Mouse (Mus musculus): ENCODE results near the gene Dnmt1. TPM values are rescaled to one million over a fixed set of nuclear protein-coding genes. Genes with fewer than 3 reads are reported as not detected.
A peak's percentile ranks its signal among the peaks of the same experiment; 100 is the strongest.

Gene Dnmt1
- polyA plus RNA-seq, 1 experiment from 2014 or later, result 54.5 TPM

DNA sequence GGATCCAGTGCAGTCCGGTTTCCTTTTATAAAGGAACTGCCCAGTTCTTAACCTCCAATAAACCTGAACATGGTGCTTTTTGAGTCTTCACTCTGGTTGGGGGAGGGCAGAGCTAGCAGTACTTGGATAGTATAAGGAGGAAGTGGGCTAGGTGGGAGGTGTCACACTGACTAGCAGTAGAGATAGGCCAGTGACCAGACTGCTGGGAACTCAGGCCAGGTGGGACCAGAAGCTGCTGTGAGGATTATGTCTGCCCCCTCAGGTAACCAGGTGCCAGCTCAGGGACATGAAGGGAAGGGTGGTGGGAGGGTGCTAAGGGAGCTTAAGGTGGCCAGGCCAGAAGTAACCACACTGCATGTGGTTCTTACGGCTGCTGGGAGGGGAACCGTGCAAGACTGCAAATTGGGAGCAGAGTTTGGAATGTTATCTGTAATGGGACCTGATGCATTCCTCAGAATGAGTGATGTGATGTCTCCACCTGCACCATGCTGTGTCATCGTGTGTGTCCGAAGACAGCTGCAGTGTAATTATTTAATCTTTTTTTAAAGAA is 67.5 kb downstream of the Dnmt1 start:
- 53% methylated on average over 5 of the region's 5 CpGs for WGBS (ENCODE audit: insufficient replicate concordance)
- no peak for ATAC-seq (ENCODE audit: insufficient read depth)
- H3K4me1 ChIP-seq (replicated peaks), result peaks cover 56% of the 10 kb centered on the region
- H3K27me3 ChIP-seq, result no peaks in the 10 kb centered on the region
- no peak overlapping the region for H3K9ac ChIP-seq
- no peak overlapping the region for H3K4me3 ChIP-seq (replicated peaks)
- no peaks in the 10 kb centered on the region for H3K9me3 ChIP-seq (replicated peaks)
- peaks cover 80% of the 10 kb centered on the region for H3K36me3 ChIP-seq (replicated peaks)
- no peak overlapping the region for H3K4me2 ChIP-seq
- peak overlapping the region; percentile 58 for H3K27ac ChIP-seq (replicated peaks)

DNA sequence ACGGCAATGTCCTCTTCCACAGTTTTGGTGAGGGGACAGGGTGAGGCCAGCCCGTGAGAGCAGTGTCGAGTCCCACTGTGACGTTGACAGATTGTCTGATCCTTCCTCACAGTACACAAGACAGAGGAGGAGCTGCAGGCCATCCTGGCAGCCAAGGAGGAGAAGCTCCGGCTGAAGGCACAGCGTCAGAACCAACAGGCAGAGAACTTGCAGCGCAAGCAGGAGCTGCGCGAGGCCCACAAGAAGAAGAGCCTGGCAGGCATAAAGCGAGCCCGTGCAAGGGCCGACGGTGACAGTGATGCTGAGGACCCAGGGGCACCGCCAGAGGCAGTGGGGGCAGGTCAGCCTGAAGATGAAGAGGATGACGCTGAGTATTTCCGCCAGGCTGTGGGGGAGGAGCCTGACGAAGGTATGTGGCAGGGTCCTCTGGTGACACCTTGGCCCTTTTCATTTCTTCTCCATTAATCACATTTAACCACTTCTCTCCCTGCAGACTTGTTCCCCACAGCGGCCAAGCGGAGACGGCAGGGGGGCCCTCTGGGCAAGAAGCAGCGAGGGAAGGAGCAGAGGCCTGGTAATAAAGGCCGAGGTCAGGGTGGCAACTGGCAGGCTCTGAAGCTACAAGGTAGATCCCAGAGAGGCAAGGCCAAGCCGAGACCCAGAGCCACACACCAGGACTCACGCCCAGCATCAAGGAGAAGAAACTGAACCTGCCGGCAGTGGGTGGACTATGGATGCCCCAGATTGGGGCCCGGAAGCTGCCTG is 68.2 kb downstream of the Dnmt1 start:
- no peak overlapping the region for H3K4me2 ChIP-seq
- peaks cover 51% of the 10 kb centered on the region for H3K4me1 ChIP-seq (replicated peaks)
- no peak overlapping the region for H3K9ac ChIP-seq
- H3K27ac ChIP-seq (replicated peaks), result peak overlapping the region; percentile 83
- ATAC-seq (ENCODE audit: insufficient read depth), result no peak
- H3K4me3 ChIP-seq (replicated peaks), result no peak overlapping the region
- 78% methylated on average over 26 of the region's 26 CpGs for WGBS (ENCODE audit: insufficient replicate concordance)
- peaks cover 74% of the 10 kb centered on the region for H3K36me3 ChIP-seq (replicated peaks)
- no peaks in the 10 kb centered on the region for H3K9me3 ChIP-seq (replicated peaks)
- H3K27me3 ChIP-seq, result no peaks in the 10 kb centered on the region

DNA sequence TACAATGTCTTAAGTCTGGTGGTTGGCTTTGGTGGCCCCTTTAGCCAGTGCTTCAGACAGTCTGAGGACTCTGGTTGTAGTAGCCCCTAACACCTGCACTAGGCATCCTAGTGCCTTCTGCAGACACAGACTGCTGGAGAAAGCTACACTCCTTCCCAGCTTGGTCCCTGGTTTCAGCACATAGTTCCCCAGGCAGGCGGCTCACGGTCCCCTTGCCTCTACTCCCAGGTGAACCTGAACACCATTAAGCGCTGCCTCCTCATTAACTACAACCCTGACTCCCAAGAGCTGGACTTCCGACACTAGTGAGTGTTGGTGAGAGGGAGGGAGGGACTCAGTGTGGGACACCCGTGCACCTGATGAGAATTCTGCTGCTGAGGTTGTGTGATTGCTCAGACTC is 69.3 kb downstream of the Dnmt1 start:
- H3K27ac ChIP-seq (replicated peaks), result peak overlapping the region; percentile 83
- peaks cover 63% of the 10 kb centered on the region for H3K36me3 ChIP-seq (replicated peaks)
- peaks cover 51% of the 10 kb centered on the region for H3K4me1 ChIP-seq (replicated peaks)
- H3K27me3 ChIP-seq, result no peaks in the 10 kb centered on the region
- WGBS (ENCODE audit: insufficient replicate concordance), result 85% methylated on average over 5 of the region's 5 CpGs
- H3K4me2 ChIP-seq, result peak overlapping the region; percentile 89
- H3K4me3 ChIP-seq (replicated peaks), result peak overlapping the region; percentile 82
- H3K9me3 ChIP-seq (replicated peaks), result no peaks in the 10 kb centered on the region
- ATAC-seq (ENCODE audit: insufficient read depth), result no peak
- H3K9ac ChIP-seq, result 0 out of 2 replicates have a peak overlapping the region, but pooled peaks have one; percentile 74

DNA sequence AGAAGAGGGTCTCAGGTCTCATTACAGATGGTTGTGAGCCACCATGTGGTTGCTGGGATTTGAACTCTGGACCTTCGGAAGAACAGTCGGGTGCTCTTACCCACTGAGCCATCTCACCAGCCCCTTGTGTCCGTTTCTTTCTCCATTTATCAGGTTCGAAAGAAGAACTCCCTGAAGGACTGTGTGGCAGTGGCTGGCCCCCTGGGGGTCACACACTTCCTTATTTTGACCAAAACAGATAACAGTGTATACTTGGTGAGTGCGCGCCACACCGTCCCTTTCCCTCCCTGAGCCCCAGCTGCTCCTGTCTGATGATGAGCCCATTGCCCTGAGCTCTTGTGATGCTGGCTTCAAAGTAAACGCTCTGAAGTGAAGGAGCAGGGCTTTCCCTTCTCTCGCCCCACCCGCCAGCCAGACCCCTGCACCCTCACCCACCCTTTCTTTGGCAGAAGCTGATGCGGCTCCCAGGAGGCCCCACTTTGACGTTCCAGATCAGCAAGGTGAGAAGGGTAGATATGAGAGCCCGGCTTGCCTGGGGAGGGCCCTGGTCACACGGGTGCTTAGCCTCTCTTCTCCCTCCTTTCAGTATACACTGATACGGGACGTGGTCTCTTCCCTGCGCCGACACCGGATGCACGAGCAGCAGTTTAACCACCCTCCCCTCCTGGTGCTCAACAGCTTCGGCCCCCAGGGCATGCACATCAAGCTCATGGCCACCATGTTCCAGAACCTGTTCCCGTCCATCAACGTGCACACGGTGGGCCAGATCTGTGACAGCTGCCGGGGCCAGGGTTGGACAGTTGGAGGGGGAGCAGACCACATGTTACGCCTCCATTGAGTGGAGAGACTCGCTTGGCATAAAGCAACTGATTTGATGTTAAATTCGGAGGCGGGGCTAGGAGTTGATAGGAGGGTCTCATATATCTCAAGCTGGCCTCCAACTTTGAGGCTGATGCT is 70.2 kb downstream of the Dnmt1 start:
- Histone ChIP-seq H3K4me3 (replicated peaks) (peak overlapping the region; percentile 82), H3K9me3 (replicated peaks) (no peaks in the 10 kb centered on the region), H3K9ac (peak overlapping the region; percentile 74), H3K27ac (replicated peaks) (peak overlapping the region; percentile 83), H3K4me1 (replicated peaks) (peaks cover 49% of the 10 kb centered on the region), H3K36me3 (replicated peaks) (peaks cover 53% of the 10 kb centered on the region), H3K4me2 (peak overlapping the region; percentile 89), H3K27me3 (no peaks in the 10 kb centered on the region)
- peak; percentile 70 for ATAC-seq (ENCODE audit: insufficient read depth)
- WGBS (ENCODE audit: insufficient replicate concordance), result 29% methylated on average over 29 of the region's 29 CpGs

DNA sequence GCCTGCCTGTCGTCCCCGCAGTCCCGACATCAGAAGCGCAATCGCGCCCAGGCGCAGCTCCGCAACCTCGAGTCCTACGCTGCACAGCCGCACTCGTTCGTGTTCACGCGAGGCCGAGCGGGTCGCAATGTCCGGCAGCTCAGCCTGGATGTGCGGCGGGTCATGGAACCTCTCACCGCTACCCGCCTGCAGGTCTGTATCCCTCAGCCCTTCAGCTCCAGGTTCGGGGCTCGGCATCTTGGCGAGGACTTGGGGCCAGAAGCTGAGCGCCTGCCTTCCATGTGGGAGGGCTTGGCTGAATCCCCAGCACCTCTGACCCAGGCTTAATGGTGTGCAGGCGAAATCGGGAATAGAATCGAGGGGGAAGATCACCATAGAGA is 71.3 kb downstream of the Dnmt1 start:
- Histone ChIP-seq H3K9me3 (replicated peaks) (no peaks in the 10 kb centered on the region), H3K4me1 (replicated peaks) (peaks cover 44% of the 10 kb centered on the region), H3K27me3 (no peaks in the 10 kb centered on the region), H3K4me2 (peak overlapping the region; percentile 89), H3K36me3 (replicated peaks) (peaks cover 42% of the 10 kb centered on the region), H3K9ac (peak overlapping the region; percentile 74), H3K4me3 (replicated peaks) (peak overlapping the region; percentile 82), H3K27ac (replicated peaks) (peak overlapping the region; percentile 89)
- ATAC-seq (ENCODE audit: insufficient read depth), result peak; percentile 11; the same call in 1 of the 2 replicates
- WGBS (ENCODE audit: insufficient replicate concordance), result under 1% methylated on average over 30 of the region's 30 CpGs

DNA sequence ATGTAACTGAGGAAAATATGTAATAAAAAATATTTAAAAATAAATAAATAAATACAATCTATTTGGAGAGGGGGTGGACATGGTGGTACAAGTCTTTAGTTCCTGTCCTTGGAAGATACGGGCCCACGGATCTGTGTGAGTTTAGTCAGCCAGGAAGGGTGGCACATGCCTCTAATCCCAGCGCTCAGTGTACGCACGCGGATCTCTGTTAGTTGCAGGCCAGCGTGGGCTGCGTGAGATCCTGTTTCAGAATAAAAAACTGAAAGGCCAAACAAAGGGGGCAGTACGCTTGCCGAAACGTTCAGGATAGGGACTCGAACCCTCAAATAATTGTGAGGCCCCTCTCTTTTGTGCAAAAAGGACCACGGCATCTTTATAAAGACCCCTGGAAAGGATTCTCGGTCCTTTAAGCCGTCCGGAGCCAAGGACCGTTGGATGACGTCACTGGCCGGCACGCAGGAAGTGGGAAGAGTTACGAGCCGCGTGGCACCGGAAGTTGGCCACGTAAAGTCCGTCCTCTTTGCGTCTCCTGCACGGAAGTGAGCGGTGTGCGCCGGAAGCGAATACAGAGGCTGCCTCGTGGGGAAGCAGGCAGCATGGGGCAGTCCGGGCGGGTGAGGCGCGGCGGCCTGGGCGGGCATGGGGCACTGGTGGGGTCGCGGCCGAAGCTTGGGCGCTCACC is 71.8 kb downstream of the Dnmt1 start, which contains the start of gene Ppan:
TSS of gene Ppan (plus strand) at position 472 of the 682 bp plus-strand sequence.
- peak within 1 kb of the TSS; percentile 82 for H3K4me3 ChIP-seq (replicated peaks)
- H3K4me2 ChIP-seq, result peak within 1 kb of the TSS; percentile 89
- H3K27ac ChIP-seq (replicated peaks), result peak within 1 kb of the TSS; percentile 89
- peak; percentile 87 for ATAC-seq (ENCODE audit: insufficient read depth)
- H3K27me3 ChIP-seq, result no peaks in the 10 kb centered on the region
- WGBS (ENCODE audit: insufficient replicate concordance), result under 1% methylated on average over 43 of the region's 43 CpGs
- H3K9me3 ChIP-seq (replicated peaks), result no peaks in the 10 kb centered on the region
- H3K4me1 ChIP-seq (replicated peaks), result peaks cover 44% of the 10 kb centered on the region
- peaks cover 37% of the 10 kb centered on the region for H3K36me3 ChIP-seq (replicated peaks)
- H3K9ac ChIP-seq, result peak within 1 kb of the TSS; percentile 74

DNA sequence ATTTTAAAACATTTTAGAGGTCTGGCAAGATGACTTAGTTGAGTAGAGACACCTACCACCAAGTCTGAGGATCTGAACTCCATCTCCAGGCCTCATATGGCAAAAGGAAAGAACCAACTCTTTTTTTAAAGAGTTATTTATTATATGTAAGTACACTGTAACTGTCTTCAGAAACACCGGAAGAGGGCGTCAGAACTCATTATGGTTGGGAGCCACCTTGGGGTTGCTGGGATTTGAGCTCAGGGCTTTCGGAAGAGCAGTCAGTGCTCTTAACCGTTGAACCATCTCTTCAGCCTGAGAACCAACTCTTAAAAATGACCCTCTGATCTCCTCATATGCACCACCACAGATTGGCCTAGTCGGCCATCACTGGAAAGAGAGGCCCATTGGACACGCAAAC is 72.5 kb downstream of the Dnmt1 start:
- H3K4me1 ChIP-seq (replicated peaks), result peaks cover 42% of the 10 kb centered on the region
- H3K4me3 ChIP-seq (replicated peaks), result peak overlapping the region; percentile 82; the same call in 1 of the 2 replicates
- no peaks in the 10 kb centered on the region for H3K9me3 ChIP-seq (replicated peaks)
- WGBS (ENCODE audit: insufficient replicate concordance), result 83% methylated on average over 6 of the region's 6 CpGs
- no peaks in the 10 kb centered on the region for H3K27me3 ChIP-seq
- no peak overlapping the region for H3K9ac ChIP-seq
- H3K27ac ChIP-seq (replicated peaks), result no peak overlapping the region
- no peak for ATAC-seq (ENCODE audit: insufficient read depth)
- peak overlapping the region; percentile 89 for H3K4me2 ChIP-seq
- H3K36me3 ChIP-seq (replicated peaks), result peaks cover 31% of the 10 kb centered on the region

DNA sequence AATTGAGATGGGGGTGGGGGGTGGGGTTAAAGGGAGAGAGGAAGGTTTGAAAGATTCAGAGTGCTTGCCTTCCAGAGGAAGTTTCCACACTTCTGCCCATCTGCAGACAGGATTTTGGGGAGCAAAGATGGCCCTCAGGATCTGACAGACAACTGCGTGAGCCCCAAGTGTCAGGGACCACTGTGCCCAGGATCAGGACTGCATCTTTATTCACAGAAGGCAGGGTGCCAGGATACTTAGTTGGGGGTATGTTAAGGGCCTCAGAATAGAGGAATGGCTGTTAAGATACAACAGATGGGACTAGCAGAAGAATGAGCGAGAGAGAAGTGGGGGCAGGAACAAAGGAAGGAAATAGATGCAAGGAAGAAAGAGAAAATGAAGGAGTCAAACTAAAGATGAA is 73.1 kb downstream of the Dnmt1 start:
- Histone ChIP-seq H3K4me3 (replicated peaks) (no peak overlapping the region), H3K9me3 (replicated peaks) (no peaks in the 10 kb centered on the region), H3K9ac (no peak overlapping the region), H3K4me2 (no peak overlapping the region), H3K27ac (replicated peaks) (no peak overlapping the region), H3K27me3 (no peaks in the 10 kb centered on the region), H3K36me3 (replicated peaks) (peaks cover 24% of the 10 kb centered on the region), H3K4me1 (replicated peaks) (peaks cover 37% of the 10 kb centered on the region)
- no peak for ATAC-seq (ENCODE audit: insufficient read depth)
- WGBS (ENCODE audit: insufficient replicate concordance), result 81% methylated on average over 2 of the region's 2 CpGs

DNA sequence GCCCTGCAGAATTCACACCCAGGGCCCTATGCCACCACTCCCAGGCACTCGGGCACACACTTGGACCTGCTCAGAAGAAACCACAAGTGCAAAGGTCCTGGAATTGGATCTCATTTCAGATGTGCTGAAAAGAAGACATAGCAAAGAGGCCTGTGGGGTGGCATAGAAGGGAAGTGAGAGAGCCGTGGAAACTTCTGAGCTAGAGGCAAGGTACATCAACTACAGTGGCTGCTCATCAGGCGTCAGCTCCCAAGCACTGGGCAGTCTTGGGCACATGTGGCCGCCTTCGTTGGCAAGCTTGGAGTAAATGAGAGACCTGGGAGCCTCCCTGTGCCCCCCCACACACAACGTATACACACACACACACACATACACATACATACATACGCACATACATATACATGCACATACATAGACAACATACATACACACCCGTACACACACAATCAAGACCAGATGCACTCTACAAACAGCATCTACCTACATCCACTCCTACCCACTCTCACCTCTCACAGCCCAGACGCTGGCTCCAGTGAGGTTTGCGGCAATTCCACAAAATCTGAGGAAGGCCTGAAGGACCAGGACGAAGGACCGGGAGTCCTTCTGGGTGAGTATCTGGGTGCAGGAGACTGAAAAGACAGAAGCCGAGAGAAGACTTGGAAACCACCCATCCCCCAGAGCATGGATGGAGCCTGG is 80.4 kb downstream of the Dnmt1 start, which contains the start of gene Angptl6:
TSS of gene Angptl6 (minus strand) at position 631 of the 696 bp plus-strand sequence.
- H3K27me3 ChIP-seq, result no peaks in the 10 kb centered on the region
- H3K4me2 ChIP-seq, result peak within 1 kb of the TSS; percentile 95
- H3K36me3 ChIP-seq (replicated peaks), result no peaks in the 10 kb centered on the region
- peak within 1 kb of the TSS; percentile 59 for H3K4me3 ChIP-seq (replicated peaks)
- peaks cover 30% of the 10 kb centered on the region for H3K4me1 ChIP-seq (replicated peaks)
- no peak for ATAC-seq (ENCODE audit: insufficient read depth)
- peak within 1 kb of the TSS; percentile 90 for H3K27ac ChIP-seq (replicated peaks)
- H3K9ac ChIP-seq, result peak within 1 kb of the TSS; percentile 68
- WGBS (ENCODE audit: insufficient replicate concordance), result 79% methylated on average over 13 of the region's 13 CpGs
- H3K9me3 ChIP-seq (replicated peaks), result no peaks in the 10 kb centered on the region

DNA sequence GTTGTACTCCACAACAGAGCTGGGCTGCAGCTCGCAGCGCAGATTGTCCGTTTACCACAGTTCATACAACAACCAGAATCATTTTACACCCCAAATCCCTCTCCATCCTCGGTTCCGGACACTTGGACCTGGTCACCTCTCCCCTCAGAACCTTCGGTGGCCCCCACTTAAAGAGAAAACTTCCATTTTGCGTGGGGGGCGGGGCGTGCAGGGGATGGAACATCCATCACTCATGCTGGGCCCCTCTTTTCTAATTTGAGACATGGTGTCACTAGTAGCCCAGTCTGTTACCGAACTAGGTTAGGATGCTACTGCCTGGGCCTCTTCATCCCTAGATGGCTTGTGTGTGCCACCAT is 81.0 kb downstream of the Dnmt1 start:
- Histone ChIP-seq H3K27ac (replicated peaks) (peak overlapping the region; percentile 90), H3K9ac (peak overlapping the region; percentile 68), H3K4me2 (peak overlapping the region; percentile 95), H3K4me1 (replicated peaks) (peaks cover 30% of the 10 kb centered on the region), H3K27me3 (no peaks in the 10 kb centered on the region), H3K9me3 (replicated peaks) (no peaks in the 10 kb centered on the region), H3K36me3 (replicated peaks) (no peaks in the 10 kb centered on the region), H3K4me3 (replicated peaks) (peak overlapping the region; percentile 59)
- ATAC-seq (ENCODE audit: insufficient read depth), result no peak
- WGBS (ENCODE audit: insufficient replicate concordance), result 20% methylated on average over 10 of the region's 10 CpGs

All from liver, embryonic 15.5 days (tissue).